Mouse (Mus musculus) C2C12 (cell line): ENCODE data around the gene Anapc7. TPM values are rescaled to one million over a fixed set of nuclear protein-coding genes. Genes with fewer than 3 reads are reported as not detected.

Experiments
- H3K27me3 ChIP-seq: one replicate; pipeline ENCODE4 v1.6.1; 2011; ENCODE audit not compliant: control insufficient read depth, insufficient read depth, insufficient read length
- H3K36me3 ChIP-seq: one replicate; pipeline ENCODE4 v1.6.1; 2011; ENCODE audit not compliant: control insufficient read depth, insufficient read depth
- H3K4me3 ChIP-seq: one replicate; pipeline ENCODE4 v1.5.1; 2011; ENCODE audit warnings: mild to moderate bottlenecking, control low read depth; ENCODE audit not compliant: poor library complexity, insufficient read depth, severe bottlenecking
- H3K79me2 ChIP-seq: one replicate; pipeline ENCODE4 v1.6.1; 2011; ENCODE audit not compliant: control insufficient read depth, insufficient read depth
- H3K79me3 ChIP-seq: one replicate; pipeline ENCODE4 v1.6.1; 2011; ENCODE audit warnings: low read depth, control low read depth
- H3ac ChIP-seq: one replicate; pipeline ENCODE3; 2011; ENCODE audit warnings: low read depth; ENCODE audit not compliant: control insufficient read depth, insufficient read length
- CEBPB ChIP-seq: IDR thresholded peaks from one replicate; pipeline ENCODE4 v1.6.1; 2011; ENCODE audit warnings: low read depth, mild to moderate bottlenecking, control low read depth, moderate library complexity
- CTCF ChIP-seq: IDR thresholded peaks from one replicate; pipeline ENCODE4 v1.5.1; 2011; ENCODE audit not compliant: control insufficient read depth, insufficient read depth, insufficient read length
- FOSL1 ChIP-seq: IDR thresholded peaks from one replicate; pipeline ENCODE4 v1.8.0; 2011; ENCODE audit warnings: mild to moderate bottlenecking, low read length; ENCODE audit not compliant: poor library complexity, insufficient read depth, severe bottlenecking
- MAX ChIP-seq: IDR thresholded peaks from one replicate; pipeline ENCODE4 v1.6.1; 2011; ENCODE audit warnings: mild to moderate bottlenecking, control low read depth
- MYOD1 ChIP-seq: IDR thresholded peaks from one replicate; pipeline ENCODE4 v1.6.1; 2011; ENCODE audit warnings: low read depth; ENCODE audit not compliant: control insufficient read depth, insufficient read length
- MYOG ChIP-seq: IDR thresholded peaks from one replicate; pipeline ENCODE4 v1.6.1; 2011; ENCODE audit not compliant: control insufficient read depth, insufficient read length; ENCODE audit errors: extremely low read depth
- USF1 ChIP-seq: IDR thresholded peaks from one replicate; pipeline ENCODE4 v1.6.1; 2011; ENCODE audit warnings: low read depth, mild to moderate bottlenecking, control low read depth, moderate library complexity
- polyA plus RNA-seq: library from polyadenylated mRNA; unstranded; fragments of >200 nt; fragmentation: generic; extraction: Trizol; gene quantifications from one replicate; pipeline ENCODE4 v1.2.1, GENCODE M21; 2012; ENCODE audit warnings: missing spikeins

Anapc7 gene
- polyA plus RNA-seq, 1 experiment = 45.3 TPM

- H3K4me3 ChIP-seq = no peak overlapping the region
- H3K79me2 ChIP-seq = no peaks in the 10 kb centered on the region
- H3K79me3 ChIP-seq = no peaks in the 10 kb centered on the region
- H3K36me3 ChIP-seq = peaks cover 93% of the 10 kb centered on the region
- H3K27me3 ChIP-seq = no peaks in the 10 kb centered on the region
- no peak overlapping the region for H3ac ChIP-seq
- TF ChIP-seq CEBPB (no peak), USF1 (no peak), MAX (no peak), CTCF (no peak), MYOG (no peak), FOSL1 (no peak), MYOD1 (no peak)
These were observed 39.9 kb downstream of the Anapc7 start for GRCm38 (mm10) chr5:122461431-122461830.

GRCm38 (mm10) chr5:122471658-122472057, 50.2 kb downstream of the Anapc7 start:
- TF ChIP-seq USF1 = no peak
- no peak overlapping the region for H3ac ChIP-seq
- peaks cover 24% of the 10 kb centered on the region for H3K79me3 ChIP-seq
- no peak overlapping the region for H3K4me3 ChIP-seq
- H3K79me2 ChIP-seq = peaks cover 36% of the 10 kb centered on the region
- no peaks in the 10 kb centered on the region for H3K27me3 ChIP-seq
- H3K36me3 ChIP-seq = peaks cover 89% of the 10 kb centered on the region

- peaks cover 86% of the 10 kb centered on the region for H3K36me3 ChIP-seq
- TF ChIP-seq USF1 (no peak), CTCF (no peak), MYOG (no peak), CEBPB (no peak), MYOD1 (no peak)
- H3ac ChIP-seq = no peak overlapping the region
- H3K79me3 ChIP-seq = peaks cover 36% of the 10 kb centered on the region
- no peaks in the 10 kb centered on the region for H3K27me3 ChIP-seq
- no peak overlapping the region for H3K4me3 ChIP-seq
- peaks cover 63% of the 10 kb centered on the region for H3K79me2 ChIP-seq
These were observed 53.3 kb downstream of the Anapc7 start for GRCm38 (mm10) chr5:122474643-122475363.

- H3K79me2 ChIP-seq = peaks cover 69% of the 10 kb centered on the region
- H3K27me3 ChIP-seq = no peaks in the 10 kb centered on the region
- no peak overlapping the region for H3ac ChIP-seq
- peaks cover 36% of the 10 kb centered on the region for H3K79me3 ChIP-seq
- H3K36me3 ChIP-seq = peaks cover 86% of the 10 kb centered on the region
- H3K4me3 ChIP-seq = no peak overlapping the region
- TF ChIP-seq USF1 (no peak), CEBPB (no peak), MYOD1 (no peak), CTCF (no peak), MYOG (no peak), FOSL1 (no peak), MAX (no peak)
These were observed 54.6 kb downstream of the Anapc7 start for GRCm38 (mm10) chr5:122476078-122476477.

GRCm38 (mm10) chr5:122477492-122477891, 56.0 kb downstream of the Anapc7 start:
- TF ChIP-seq USF1 (no peak), CTCF (no peak), MYOD1 (no peak), FOSL1 (no peak), CEBPB (no peak), MAX (no peak), MYOG (no peak)
- Histone ChIP-seq H3K27me3 (no peaks in the 10 kb centered on the region), H3K79me2 (peaks cover 72% of the 10 kb centered on the region), H3ac (no peak overlapping the region), H3K79me3 (peaks cover 36% of the 10 kb centered on the region), H3K4me3 (no peak overlapping the region), H3K36me3 (peaks cover 89% of the 10 kb centered on the region)

GRCm38 (mm10) chr5:122479131-122479530, 57.6 kb downstream of the Anapc7 start:
- peaks cover 91% of the 10 kb centered on the region for H3K36me3 ChIP-seq

More at GRCm38 (mm10) chr5:122479131-122479530, 57.6 kb downstream of the Anapc7 start:
- TF ChIP-seq USF1 (no peak), MAX (no peak), MYOD1 (no peak), MYOG (no peak), FOSL1 (no peak), CEBPB (no peak), CTCF (no peak)
- Histone ChIP-seq H3ac (no peak overlapping the region), H3K79me3 (peaks cover 35% of the 10 kb centered on the region), H3K27me3 (no peaks in the 10 kb centered on the region), H3K4me3 (no peak overlapping the region), H3K79me2 (peaks cover 76% of the 10 kb centered on the region)
